Mouse (Mus musculus): ENCODE measurements at regions not wholly inside any gene's neighbourhood (a gene's known extent, or its start where the extent isn't known, plus 50 kb on each side); places are given as distances from the start of the nearest gene placed in this dataset.

- TF ChIP-seq SIN3A (IDR thresholded peaks at IDR 0.05; ENCODE audit: low read length) (no peak), CTCF (conservative IDR thresholded peaks at IDR 0.05 in 1 of 2, IDR thresholded peaks at IDR 0.05 in 1 of 2; ENCODE audit: low read depth in 2 of 2, low read length in 2 of 2) (no peak), MAZ (IDR thresholded peaks at IDR 0.05; ENCODE audit: low read depth, low read length) (no peak), CHD1 (IDR thresholded peaks at IDR 0.05; ENCODE audit: low read depth, low read length) (no peak), E2F4 (IDR thresholded peaks at IDR 0.05; ENCODE audit: insufficient replicate concordance, low read depth, low read length) (no peak), TBP (conservative IDR thresholded peaks at IDR 0.05; ENCODE audit: low read depth, low read length) (no peak), EP300 (IDR thresholded peaks at IDR 0.05; ENCODE audit: low read length) (no peak), ZNF384 (IDR thresholded peaks at IDR 0.05; ENCODE audit: low read depth, low read length) (no peak)
These were observed 79.4 kb downstream of the H2al2a start for GRCm38 (mm10) chr2:17917238-17917946.
